Mouse (Mus musculus) embryo, embryonic 10 days (tissue): ENCODE measurements around the gene Dnmt3l.
"Not testable (repeated sequence)": the region's sequence is repeated elsewhere in the genome, so short reads cannot be mapped to it uniquely, and the experiment has no call there.

ENCODE experiments used
- DNase-seq: peaks from one replicate; pipeline ENCODE4 v3.0.0-alpha.2; 2015; ENCODE audit warnings: low spot score

Gene Dnmt3l

DNA sequence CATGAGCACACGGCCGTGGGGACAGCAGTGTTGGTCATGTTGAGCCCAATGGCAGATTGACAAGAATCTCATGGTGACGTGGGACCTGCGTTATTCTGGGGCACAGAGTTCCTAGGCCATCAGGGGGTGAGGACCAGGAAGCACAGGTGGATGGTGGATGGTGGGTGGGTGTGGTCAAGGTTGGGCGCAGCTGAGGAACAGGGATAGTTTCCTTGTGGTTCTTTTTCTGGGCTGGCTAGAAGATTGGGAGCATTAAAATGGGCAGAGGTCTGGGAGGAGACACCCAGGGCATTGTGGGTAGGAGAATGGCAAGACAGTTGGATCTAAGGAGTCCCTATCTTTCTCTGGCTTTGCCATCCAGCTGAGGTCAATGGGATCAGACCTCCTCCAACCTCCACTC lies at the start of gene Dnmt3l:
Gene Dnmt3l (plus strand): TSS at position 301 of the 400 bp plus-strand sequence.
- DNase-seq = no peak

DNA sequence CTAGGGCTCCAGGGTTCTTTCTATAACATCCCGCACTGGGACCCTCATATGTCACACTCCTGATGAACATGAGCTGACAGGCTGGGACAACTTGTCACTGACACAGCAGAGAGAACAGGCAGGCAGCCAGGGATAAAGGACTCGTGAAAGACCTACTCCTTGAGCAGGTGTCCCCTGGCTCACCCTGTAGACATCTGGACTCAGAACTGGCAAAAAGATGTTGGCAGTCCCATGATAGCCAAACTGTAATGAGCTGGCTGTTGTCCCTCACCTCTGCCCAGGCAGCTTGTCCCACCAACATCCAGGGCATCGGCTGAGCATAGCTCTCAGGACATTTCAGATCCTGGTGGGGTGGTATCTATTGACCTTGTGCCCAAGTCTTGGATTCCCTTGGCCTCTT lies 46.1 kb upstream of the Dnmt3l start:
- no peak for DNase-seq

DNA sequence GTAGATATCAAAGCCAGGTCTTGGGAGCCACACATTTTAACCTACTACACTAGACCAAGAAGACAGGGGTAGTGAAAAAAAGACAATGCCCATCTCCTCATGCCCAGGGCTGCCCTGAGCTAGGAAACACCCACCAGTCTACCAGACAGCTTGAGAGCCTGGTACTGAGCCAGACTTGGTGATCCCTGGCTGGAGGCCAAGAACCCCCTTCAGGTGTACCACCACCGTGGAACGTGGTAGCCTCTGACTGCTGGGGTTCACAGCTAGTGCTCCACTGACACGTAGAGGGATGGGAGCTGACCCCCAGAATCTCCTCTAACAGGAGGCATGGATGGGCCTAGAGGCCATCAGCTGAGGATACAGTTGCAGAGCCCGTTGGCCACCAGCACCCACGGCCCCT lies 41.5 kb upstream of the Dnmt3l start:
- DNase-seq = no peak

DNA sequence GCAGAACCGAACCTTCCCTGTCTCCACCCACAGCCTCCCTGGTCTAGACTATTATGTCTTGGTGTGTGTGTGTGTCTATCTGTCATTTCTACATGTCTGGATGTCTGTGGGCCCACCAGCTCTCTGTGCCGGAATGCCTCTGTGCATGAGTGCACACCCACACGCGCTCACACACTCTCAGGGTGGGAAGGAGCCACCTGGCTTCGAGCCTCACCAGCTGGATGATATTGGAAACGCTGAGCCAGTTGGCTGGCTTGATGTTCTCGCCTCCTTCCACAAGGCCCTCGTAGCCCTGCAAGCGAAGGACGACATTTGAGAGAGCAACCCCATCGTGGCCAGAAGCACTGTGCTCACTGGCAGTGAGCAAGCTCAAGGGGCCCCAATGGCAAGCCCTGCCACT lies 40.0 kb upstream of the Dnmt3l start:
- no peak for DNase-seq

DNA sequence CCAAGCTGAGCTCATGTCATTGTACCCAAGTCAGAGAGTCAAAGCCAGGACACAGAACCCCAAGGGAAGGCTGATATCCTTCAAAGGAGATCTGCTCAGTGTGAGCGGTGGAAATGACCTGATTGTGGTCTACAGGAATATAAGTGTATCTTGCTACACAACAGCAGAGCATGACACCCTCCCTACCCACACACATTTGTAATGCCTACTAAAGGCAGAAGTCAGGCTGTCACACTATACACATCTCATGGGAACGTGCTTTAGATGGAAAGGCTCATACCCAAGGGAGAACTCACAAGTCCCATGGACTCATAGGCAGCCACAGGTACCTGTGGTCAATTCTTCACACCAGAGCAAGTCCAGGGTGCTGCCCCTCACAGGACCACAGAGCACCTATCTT lies 39.4 kb upstream of the Dnmt3l start:
- DNase-seq = no peak

DNA sequence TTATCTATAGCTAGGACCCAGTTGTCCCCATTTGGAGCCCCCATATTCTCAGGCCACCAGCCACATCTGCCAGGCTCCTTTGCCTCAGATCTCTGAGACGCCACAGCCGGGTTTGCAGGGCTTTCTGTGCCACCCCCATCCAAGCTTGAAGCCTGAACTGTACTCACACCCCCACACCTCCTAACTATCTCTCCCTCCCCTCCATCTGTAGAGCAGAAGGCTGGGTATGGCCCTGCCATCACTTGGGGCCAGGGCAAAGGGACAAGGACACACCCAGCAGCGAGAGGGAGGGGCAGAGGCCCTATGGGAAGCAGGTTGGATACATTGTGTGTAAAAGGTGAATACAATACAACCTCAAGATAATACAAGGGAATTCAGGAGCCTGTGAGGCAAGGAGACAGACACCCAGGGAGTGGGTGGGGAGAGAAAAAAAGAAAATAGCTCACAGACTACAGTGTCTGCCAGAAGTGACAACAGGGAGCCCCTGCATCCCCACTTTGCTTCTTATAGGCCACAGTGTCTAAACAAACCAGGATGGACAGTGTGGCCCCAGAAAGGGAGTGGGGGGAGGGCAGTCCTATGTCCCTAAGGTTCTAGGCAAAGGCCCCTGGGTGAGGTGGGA lies 37.2 kb upstream of the Dnmt3l start:
- no peak for DNase-seq

DNA sequence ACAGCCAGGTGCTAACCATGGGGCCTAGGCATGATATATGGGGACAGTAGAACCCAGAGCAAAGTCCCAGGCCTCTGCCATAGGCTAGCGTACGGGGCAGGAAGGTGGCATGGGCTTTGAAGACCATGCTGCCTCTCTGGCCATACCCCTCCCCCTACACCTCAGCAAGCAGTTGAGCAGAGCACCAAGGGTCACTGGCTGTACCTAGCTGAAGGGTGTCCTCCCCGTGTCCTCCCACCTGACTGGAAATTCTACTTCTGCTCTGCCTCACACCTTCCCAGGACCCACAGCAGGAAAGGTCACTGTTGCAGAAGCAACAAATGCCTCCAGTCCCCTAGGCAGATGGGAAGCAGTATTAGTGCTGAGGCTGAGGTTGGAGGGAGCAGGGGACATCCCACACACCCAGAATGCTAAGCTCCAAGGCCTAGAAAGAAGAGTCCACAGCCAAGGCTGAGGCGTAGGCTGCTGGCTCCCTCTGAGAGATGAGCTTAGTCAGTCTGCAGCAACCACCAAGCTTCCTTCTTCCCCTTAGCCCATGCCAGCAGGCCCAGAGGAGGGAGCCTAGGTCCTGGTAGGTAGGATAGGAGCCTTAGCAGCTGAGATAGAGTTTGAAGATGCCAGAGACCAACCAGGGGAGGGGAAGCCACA lies 35.8 kb upstream of the Dnmt3l start:
- no peak for DNase-seq

DNA sequence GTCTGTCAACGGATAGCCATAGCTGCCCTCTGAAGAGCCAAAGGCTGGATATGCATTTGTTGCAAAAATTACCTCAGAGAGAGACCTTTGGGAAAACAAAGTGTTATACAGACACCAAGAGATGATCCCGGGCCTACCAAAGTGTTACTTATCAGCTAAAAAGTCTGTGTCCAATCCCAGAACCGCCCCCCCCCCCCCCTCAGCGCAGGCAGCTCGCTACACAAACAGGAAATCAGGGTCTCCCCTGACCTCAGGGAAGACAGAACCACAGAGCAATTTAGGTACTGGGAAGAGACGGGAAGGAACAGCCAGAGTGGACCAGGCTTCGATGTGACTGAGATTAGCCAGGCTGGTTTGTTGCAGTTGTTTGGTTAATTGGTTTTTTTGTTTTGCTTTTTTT lies 34.5 kb upstream of the Dnmt3l start:
- no peak for DNase-seq

DNA sequence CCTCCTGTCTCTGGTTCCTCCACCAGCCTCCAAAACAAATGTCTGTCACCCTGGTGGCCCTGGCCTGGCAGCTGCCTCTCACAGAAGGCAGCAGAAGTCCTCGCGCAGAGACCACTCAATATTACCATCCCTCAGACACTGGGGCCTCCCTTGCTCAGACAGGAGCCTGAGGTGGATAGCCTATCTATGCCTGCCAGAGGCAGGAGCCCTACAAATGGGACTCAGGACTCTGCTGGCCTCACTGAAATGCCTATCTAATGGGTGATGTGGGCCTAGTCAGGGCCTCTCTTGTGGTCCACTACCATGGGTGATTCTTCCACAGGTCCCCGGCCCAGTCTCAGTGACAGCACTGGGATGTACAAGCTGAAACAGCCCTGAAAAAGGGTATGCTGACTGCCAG lies 33.6 kb upstream of the Dnmt3l start:
- no peak for DNase-seq

DNA sequence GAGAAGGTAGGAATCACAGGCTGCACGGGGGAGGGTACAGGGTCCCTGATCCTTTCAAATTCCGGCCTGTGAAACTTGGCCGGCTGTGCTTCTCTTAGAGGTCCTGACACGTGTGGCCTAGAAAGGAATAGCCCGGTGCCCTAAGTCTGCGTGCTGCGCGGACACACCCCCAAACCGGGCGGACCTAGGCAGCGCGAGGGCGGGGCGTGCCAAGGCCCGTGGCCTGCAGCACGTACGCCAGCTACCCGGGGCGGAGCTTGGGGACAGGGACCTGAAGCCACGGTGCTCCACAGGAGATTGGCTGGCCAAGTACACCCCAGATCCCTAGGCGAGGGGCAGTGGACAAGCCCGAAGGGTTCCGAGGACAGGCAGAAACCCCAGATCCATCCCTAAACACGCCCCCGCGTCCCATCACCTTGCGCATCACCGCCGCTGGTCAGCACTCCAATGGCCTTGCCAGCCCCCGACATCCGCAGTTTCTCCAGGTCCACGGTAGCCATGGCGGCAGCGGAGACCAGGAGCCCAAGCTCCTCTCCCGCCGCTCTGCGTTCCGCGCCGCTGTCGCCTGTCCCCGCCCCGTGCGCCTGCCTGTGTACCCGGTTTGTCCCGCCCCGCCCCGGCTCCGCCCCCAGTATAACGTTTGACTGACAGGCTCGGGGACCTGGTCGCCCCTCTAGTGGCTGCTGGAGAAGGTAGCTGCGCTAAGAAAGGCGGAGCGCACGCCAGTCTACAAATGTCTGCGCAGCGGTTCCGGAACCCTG lies 32.4 kb upstream of the Dnmt3l start:
- DNase-seq = peak; percentile 97

DNA sequence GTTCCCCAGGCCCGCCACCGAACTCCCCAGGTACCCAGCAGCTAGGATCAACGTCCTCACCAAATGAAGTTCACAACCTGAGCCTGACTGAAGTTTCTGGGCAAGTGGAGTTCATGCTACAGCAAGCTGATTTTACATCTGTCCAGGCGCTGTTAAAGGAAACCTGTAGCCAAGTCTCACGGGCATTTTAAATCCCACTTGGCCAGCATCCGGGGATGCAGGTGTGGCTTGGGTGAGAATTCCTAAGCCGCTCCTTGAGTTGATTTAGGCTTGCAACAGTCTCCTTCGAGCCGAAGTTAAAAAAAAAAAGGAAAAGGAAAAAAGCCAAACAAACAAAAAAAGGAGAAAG lies 31.8 kb upstream of the Dnmt3l start, which contains the start of gene Pfkl:
Gene Pfkl (minus strand): TSS at position 139 of the 349 bp plus-strand sequence.
- DNase-seq = no peak

DNA sequence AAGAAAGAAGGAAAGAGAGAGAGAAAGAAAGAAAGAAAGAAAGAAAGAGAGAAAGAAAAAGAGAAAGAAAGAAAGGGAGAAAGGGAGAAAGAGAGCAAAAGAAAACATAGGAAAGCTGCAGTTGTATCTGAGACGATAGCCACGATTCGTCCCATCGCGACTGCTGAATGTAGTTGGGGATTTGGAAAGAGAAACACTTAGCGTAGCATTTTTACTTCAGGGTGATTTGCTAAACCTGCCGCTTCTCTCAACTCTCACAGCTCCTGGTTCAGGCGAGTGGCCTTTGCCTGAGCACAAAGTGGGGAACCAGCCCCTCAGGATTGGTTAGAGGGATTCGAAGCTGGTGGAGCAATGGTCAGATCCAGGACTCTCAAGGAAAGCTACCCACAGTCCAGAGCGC lies 31.4 kb upstream of the Dnmt3l start:
- peak; percentile 31 for DNase-seq

DNA sequence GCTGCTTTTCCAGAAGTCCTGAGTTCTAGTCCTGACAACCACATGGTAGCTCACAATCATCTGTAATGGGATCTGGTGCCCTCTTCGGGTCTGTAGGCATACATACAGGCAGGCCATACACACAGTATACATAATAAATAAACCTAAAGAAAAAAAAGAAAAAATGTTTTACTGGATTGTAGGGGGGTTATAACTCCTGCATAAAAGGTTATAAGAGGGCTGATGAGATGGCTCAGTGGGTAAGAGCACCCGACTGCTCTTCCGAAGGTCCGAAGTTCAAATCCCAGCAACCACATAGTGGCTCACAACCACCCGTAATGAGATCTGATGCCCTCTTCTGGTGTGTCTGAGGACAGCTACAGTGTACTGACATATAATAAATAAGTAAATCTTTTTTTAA lies 30.6 kb upstream of the Dnmt3l start:
- DNase-seq = not testable (repeated sequence)

DNA sequence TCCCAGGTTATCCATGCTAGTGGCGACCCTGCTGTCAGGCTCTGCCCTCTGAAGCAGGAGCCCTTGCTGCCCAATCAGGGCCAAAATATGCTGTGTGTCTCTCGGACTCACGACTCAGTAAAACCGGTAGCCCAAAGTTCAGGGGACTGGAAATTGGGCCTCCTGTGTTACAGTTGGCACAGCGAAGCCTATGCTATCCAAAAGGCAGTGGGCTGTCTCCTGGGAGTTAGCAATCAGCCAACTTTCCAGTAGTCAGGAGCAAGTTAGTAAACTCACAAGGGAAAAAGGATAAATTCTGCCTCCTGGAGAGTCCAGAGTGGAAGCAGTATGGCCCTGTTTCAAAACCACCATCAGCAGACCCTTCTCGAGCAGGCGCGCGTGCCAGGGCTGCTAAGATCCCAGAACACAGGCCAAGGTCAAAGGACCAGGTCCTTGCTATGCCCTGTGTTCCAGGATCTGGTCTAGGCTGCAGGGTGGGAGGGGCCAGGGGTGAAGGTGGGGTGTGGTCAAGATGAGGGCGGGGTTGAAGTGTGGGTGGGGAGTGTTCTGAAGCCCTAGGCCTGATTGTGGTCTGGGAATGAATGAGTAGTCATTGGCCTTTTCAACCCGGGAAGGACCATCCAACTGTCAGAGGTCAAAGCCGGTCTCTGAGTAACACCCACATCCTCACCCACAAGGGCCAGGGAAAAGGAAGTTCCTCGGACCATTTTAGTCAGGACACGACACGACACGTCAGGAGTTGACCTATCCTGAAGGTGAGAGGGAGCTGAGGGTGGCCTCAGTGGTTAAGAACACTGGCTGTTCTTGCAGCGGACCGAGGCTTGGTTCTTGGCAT lies 28.9 kb upstream of the Dnmt3l start:
- DNase-seq = no peak

DNA sequence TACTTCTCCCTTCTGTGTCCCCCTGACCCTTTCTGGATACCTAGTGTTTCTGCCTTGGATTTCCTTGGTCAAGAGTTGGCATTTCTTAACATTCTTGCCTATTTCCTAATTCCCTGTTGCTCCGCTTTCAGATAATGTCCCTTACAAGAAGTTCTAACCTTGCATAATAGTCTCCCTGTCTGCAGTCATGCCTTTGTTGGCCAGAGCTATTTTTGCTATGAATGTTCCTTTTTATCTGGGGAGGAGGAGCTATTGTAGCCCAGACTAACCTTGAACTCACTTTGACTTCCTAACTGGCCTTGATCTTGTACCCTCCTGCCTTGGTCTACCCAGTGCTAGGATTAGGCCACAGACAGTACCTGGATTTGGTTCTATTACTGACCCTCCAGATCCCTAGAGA lies 26.3 kb upstream of the Dnmt3l start:
- DNase-seq = no peak

DNA sequence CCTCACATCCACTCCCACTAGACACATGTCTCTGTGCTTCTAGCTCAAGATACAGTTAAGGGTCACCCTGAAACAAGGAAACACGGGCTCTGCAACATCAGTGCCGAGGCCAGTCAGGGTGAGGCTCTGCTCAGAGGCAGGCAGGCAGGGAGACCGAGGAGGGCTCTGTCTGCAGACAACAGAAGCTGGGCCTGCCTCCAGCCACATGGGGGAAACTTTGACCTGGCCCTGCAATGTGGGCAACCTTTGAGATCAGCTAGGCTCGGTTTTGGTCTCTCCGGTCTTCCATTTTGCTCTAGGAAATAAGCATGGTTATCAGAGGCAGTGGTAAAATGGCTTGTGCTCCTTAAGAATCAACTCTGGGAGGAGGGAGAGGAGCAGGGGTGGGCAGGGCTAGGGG lies 25.4 kb upstream of the Dnmt3l start:
- DNase-seq = no peak

DNA sequence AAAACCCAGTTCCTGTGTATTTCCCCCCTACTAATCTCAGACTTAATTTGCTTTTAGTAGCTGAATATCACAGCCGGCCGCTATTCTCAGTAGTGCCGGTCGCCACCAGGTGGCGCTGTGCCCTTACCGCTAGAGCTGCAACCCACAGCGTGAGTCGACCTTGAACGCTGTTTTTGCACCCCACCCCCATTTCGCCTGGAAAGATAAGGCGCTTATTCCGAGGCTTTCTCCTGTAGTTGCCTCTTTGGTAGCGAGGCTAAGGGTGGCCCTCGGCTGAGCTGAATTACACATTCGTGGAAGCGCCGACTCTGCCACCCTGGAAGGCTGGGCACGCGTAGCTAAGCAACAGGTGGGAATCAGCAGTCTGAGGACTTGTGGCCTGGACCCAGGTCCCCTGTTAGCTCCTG lies 22.9 kb upstream of the Dnmt3l start:
- peak; percentile 92 for DNase-seq

DNA sequence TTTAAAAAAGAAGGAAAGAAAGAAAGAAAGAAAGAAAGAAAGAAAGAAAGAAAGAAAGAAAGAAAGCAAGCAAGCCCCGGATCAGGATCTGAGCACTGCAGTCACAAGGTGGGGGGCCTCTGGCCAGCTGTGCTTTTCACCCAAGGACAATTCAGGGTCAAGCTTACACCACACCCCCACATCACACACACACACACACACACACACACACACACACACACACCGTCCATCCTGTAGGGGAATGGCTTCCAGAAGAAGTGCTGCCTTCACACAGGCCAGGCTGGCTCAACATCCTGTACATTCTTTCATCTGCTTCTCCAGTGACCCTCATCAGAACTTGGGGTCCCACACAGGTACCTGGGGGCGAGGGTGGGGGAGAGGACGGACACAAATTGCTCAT lies 22.5 kb upstream of the Dnmt3l start:
- no peak for DNase-seq

DNA sequence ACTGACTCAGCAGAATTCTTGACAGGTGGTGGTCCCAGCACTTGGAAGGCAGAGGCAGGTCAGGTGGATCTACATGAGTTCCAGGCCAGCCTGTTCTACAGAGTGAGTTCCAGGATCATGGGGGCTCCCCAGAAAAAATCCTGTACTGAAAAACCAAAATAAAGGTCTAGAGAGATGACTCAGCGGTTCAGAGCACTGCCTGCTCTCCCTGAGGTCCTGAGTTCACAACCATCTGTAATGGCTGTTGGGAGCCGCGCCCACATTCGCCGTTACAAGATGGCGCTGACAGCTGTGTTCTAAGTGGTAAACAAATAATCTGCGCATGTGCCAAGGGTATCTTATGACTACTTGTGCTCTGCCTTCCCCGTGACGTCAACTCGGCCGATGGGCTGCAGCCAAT lies 21.8 kb upstream of the Dnmt3l start:
- DNase-seq = not testable (repeated sequence)

DNA sequence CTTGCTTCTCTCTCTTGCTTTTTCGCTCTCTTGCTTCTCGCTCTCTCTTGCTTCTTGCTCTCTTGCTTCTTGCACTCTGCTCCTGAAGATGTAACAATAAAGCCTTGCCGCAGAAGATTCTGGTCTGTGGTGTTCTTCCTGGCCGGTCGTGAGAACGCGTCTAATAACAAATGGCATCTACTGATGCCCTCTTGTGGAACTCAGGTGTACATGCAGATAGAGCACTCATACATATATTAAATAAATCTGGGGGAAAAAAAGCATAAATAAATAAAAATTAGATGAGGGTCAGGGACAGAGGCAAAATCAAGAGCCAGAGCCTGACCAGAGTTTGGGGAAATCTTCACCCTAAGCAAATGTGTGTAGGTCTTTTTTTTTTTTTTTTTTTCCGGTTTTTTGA lies 16.3 kb upstream of the Dnmt3l start:
- DNase-seq = not testable (repeated sequence)

DNA sequence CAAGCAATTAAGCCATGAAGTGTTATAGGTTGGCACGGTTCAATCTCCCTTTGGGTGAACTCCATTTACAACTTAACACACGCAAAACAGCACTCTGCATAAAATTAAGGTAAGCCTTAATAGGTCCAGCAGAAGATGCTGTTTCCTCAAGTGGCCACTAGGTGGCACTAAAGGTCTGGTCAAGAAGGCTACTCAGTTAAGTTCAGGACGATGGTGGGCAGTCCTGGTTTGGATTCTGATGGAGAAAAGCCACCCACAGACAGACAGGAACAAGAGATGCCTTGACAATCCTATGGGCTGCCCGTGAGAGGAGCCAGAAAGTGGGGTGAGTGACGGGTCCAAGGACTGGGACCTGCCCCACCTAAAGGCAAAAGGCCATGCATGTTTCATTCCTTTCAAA lies 13.6 kb upstream of the Dnmt3l start:
- peak; percentile 89 for DNase-seq

DNA sequence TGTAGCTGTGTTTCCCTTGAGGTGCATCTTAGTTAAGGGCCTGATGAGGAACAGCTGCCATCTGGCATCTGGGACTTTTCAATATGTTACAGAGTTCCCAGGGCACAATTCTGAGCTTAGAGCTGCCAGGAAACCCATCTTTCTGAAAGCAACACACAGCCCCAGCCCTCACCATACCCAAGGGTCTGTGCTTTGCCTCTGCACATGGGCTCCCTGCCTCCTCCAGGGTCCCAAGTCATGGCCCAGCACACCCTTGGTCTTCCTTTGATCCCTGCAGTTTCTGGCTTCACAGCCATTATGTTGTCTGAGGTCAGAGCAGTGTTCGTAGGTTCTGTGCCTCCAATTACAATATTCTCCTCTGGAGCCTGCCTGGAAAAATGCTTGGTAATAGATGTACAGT lies 12.7 kb upstream of the Dnmt3l start:
- DNase-seq = no peak

DNA sequence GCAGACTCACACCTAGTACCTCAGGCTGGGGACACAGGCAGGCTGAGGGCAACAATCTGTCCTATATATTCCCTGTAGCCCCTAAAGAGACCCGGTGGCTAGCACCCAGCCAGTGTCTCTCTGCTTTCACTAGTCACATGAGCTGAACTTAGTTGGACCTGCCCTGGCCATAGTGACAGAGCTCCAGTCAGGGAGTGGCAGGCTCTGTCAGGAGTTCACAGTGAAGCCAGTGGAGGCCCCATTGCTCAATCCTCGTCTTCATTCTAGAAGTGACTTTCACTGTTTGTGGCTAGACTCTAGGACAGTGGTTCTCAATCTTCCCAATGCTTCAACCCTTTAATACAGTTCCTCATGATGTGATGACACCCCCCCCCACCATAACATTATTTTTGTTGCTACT lies 9.8 kb upstream of the Dnmt3l start:
- DNase-seq = no peak
